Mouse (Mus musculus) adrenal gland, adult (tissue): ENCODE results near the gene Hacd3.

Source experiments
- DNase-seq, 2 experiments: peaks; one replicate each; pipeline ENCODE4 v3.0.0; 2022 to 2023; ENCODE audit warnings: low spot score in 1 of 2; ENCODE audit not compliant: inconsistent age in 2 of 2

The Hacd3 gene

DNA sequence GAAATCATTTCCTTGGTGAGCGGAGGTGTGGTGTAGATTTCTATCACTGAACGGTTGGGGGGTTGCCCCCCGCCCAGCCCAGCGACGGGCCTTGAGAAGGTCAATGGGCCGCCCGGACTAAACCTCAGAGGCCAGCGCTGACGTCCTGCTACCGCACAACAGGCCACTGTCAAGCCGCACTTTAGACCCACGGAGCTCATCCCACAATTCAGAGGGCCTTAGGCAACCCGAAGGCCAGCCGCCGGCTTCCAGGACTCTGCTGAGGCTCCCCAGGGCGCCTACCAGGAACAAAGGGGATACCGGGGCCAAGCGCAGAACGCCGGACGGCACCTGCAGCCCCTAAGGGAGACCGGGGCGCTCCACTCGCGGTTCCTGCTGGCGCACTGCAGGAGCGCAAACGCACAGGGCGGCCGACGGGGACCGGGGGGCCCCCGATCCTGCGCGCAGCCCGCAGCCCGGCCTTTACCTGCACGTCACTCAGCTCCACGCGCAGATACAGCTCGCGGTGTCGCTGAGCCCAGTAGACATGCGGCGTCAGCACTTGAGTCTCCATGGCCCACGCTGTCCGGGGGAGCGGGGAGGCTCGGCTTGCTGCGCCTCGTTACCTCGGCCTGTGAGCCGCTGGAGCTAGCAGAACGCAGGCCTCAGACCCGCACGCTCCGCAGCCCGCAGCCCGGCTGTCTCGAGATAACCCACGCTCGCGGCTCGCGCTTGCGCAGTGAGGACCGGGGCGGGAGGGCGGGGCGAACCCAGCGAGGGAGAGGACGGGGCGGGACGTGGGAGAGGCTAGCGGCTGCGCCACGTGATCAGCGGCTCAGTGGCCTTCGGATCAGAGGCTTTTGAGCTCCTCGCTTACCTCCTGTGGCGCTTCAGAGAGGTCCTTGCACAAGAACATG is at the start of gene Hacd3:
Gene Hacd3 (minus strand): TSS at position 703 of the 896 bp plus-strand sequence.
- DNase-seq, result peak; percentile 93 to 96

DNA sequence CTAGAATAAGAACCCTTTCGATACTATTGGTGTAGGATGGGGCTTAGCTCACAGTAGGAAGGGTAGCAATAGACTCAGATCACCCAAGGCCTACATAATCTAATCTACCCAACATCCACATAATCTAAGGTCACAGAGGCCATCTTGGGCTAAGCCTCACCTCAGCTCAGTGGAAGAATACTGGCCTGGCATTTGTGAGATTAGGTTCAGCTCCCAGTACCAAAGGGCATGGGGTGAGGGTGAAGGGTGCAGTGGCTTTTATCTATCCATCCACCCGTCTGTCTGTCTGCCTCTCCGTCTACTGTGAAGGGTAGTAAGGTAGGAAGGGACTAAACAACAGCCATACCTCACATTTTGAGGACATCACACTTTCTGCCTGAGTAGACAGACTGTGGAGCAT is 49.1 kb upstream of the Hacd3 start:
- DNase-seq, result no peak

DNA sequence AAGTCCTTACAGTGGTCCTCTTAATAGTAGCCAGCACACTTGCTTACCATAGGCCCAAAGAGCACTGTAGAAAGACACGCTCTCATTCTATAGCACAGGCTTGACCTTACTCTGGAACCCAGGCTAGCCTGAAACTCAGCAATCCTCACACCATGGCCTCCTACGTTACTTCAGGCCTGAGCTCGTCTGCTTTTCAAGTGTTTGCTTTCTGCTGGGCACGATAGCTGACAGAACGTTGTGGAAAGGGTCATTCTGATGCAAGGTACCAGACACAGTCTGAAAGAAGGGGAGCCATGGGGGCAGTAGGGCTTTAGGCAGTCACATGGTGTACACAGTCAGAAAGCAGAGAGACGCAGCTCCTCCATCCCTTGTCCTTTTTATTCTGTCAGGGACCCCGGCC is 42.8 kb upstream of the Hacd3 start:
- no peak for DNase-seq

DNA sequence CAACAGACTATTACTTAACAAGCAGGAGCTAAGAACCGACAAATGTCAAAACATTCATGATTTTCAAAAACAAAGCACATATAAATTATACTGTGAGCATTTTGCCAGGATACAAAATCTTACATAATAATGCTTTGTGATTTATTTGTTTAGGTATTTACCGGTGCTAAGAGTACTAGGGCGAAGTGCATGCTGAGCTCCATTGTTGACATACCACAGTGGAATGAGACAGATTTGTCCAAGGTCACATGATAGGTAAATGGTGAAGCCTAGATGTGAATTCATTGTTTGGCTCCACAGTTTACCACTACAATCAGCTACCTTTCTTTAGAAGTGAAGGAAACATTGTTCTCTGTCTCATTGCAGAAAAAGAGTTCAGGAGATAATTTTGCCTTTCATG is 29.5 kb upstream of the Hacd3 start:
- DNase-seq, result no peak

DNA sequence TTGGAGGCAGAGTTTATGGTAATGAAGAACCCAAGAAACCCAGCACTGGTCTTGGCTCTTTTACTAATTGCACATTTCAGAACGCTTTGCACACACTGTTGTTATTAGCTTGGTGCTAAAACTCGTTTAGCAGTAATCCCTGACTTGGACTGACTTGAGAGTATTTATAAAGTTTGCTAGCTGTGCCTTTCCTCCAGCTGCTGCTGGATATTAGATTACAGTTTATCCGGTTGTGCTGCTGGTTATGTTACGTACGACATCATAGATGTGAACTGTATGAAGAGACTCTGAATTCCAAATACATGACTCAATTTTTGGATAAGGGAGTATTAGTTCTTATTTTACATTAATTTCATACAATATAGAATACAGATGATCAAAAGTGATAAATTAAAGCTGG is 27.9 kb upstream of the Hacd3 start:
- DNase-seq, result no peak

DNA sequence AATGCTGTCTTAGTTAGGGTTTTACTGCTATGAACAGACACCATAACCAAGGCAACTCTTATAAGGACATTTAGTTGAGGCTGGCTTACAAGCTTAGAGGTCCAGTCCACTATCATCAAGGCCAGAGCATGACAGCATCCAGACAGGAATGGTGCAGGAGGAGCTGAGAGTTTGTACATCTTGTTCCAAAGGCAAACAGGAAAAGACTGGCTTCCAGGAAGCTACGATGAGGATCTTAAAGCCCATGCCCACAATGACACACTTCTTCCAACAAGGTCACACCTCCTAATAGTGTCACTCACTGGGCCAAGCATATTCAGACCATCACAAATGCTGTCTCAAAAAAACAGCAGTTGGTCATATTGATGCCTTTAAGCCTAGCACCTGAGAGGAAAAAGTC is 25.5 kb upstream of the Hacd3 start:
- DNase-seq, result no peak

DNA sequence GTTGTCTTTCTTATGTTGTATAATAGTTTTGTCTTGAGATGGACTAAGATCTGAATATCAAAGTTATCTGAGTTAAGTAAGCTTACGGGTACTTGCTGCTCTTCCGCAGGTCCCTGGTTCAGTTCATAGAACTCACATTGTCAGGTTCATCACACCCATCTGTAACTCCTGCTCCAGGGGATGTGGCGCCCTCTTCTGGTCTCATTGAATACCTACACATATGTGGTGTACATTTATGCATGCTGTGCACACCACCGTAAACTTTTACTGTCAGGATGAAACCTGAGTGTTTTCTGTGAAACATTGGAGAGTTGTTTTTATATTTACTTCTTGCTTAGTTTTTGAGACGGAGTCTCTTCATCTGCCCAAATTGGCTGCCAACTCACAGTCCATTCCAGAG is 19.9 kb upstream of the Hacd3 start:
- DNase-seq, result no peak

DNA sequence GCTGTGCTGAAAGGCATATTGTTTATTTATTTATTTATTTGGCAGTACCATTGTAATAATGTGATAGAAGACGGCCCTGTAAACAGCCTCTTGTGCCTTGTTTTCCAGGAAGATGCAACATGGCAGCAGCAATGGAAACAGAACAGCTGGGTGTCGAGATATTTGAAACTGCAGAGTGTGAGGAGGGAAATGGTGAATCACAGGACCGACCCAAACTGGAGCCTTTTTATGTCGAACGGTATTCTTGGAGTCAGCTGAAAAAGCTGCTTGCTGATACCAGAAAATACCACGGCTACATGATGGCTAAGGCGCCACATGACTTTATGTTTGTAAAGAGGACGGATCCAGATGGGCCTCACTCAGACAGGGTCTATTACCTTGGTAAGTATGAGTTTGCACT is 15.4 kb upstream of the Hacd3 start:
- DNase-seq, result no peak

DNA sequence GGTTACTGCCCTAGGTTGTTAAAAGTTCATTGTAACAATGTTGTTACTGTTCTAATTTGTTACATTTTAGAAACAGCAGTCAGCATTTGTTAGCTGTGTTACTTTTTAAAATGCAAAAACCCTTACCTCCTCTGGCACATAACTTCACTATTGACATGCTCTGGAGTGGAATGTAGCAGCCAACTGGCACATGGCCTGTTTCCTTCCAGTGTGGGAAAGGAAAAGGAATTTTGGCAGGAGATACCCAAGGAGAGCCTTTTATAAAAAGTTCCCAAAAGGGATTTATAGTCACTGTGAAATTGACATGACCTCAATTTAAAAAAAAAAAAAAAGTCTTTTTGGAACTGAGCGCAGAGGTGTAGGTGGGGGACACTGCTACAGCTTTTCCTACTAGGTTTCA is 15.0 kb upstream of the Hacd3 start:
- peak in 1 of 2 experiments; percentile 74 for DNase-seq

DNA sequence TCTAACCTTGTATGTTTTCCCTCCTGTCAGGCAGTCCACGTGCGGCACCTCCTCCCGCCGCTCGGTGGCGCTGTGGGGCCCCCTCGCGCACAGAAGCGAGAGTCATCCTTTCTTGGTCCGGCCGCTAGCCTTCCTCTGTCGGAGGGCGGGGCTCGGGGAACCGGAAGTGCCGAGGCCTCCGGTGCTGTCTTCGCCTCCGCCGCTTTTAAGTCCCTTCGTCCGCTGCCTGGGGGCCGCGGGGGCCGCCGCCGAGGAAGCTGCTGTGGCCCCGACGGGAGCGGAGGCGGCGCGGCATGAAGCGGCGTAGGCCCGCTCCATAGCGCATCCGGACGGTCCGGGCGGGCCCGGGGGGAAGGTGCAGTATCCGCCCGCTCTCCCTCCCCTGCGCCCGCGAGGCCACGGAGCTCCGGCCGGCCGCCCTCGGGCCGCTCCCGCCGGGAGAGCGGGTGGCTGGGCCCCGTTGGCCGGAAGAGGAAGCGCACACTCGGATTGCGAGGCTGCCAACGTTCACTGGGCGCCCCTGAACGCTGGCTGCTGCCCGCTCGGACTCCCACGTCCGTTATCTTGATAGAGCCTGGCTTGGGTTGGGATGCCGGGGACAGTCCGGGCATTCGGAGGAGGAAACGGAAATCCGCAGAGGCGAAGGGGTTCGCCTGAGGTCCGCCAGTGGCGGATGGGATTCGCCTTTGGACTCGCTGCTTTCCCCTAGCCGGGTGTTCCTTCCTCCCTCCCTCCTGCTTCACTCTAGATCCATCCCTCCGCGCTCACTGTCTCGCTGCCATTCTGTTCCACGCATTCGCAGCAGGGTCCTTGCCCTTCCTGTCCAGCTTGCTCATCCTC is 11.0 kb upstream of the Hacd3 start, which contains the start of gene Dpp8:
Gene Dpp8 (plus strand): TSS at position 146 of the 840 bp plus-strand sequence.
- peak; percentile 95 to 99 for DNase-seq

DNA sequence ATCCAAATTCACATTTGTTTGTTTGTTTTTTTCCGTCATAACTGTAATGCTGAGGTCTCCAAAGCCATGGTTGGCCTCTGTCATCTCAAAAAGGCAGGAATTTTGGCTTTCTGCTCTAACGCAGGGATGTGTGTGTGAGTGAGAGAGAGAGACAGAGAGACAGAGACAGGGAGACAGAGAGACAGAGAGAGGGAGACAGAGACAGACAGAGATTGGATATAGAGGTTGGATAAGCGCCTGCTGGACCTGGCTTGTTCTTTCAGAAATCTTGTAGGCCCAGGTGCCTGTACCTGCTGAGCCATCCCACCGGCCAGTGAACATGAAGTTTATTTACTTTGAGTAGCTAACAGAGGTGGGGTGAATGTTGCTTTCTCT is 10.4 kb upstream of the Hacd3 start:
- DNase-seq, result no peak

DNA sequence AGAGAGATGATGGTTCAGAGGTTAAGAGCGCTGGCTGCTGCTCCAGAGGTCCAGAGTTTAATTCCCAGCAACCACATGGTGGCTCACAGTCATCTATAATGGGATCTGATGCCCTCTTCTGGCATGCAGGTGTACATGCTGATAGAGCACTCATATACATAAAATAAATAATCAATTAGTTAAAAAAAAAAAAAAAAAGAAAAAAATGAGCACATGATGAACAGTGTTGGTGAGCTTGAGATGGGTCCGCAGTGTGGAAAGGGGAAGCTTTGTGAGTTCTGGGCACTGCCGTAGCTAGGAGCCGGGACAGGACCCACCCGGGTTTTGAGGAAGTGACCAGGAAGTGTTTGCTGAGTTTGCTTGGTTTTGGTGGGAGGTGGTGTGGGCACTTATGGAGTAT is 9.9 kb upstream of the Hacd3 start:
- DNase-seq, result peak in 1 of 2 experiments; percentile 46

DNA sequence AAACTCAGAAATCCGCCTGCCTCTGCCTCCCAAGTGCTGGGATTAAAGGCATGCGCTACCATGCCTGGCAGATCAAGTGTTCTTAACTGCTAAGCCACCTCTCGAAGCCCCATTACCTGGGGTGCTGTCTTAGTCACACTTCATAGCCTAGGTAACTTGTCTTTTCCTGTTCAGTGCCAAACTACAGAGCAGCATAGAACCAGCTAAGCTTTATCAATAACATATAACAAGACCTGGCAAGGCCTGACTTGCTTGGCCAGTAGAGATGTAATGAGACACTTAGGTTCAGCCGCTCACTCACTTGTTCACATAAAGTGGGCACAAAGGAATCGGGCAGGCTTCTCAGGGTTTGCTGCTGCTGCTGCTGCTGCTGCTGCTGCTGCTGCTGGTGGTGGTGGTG is 6.8 kb upstream of the Hacd3 start:
- no peak for DNase-seq

DNA sequence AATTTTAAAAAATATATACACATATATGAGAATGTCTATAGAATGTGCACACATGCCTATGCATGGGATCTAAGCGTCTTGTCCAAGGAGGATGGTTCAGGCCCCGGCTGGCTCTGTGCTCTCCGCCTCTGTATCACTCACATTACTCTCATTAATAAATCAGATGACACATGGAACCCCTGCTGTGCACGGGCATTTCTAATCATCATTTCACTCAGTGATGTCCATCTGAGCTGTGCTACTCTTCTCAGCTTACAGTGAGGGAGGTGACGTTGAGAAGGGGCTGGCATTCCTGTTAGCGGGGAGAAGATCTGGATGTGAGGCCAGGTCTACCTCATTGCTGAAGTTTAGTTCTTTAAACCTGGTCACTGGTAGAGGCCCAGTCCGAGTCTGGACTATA is 5.7 kb upstream of the Hacd3 start:
- DNase-seq, result no peak

DNA sequence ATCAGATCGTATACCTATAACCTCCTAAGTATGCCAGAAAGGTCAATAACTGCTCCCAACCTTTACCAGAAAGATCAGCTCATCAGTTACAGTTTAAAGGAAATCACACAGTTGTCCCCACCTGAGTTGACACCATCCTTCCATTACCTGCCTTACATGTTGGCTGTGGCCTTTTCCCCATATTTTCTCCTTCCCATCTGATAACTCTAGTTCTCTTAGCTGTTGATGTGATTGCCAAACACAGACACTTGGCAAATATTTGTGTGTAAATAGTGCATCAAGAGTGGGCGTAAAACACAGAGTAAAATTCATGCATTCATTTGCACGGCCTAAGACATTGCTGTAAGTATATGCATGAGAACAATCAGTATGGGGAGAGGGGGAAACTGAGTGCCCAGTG is 2.0 kb upstream of the Hacd3 start:
- peak in 1 of 2 experiments; percentile 36 for DNase-seq

DNA sequence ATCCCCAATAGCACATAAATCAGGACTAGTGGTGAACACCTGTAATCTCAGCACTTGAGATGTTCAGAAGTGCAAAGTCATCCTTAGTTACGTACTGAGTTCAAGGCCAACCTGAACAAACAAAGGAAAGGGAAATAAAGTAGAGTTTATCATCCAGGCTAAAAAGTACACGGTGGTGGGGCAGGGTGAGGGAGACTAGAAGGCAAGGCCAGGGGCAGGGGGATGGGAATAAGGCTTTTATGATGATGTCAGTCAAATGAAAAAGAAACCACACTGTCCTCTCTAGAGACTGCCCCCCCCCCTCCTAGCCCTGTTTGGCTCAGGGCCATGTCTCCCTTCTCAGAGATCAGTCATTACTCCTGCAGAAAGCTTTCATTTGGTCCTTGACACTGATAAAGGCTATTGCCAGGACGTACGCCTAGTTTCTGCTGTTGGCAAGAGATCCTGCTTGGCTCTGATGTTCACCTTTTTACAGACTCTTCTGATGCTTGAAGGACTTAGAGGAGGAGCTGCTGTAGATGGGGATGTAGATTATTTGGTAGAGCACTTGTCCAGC is 1.2 kb upstream of the Hacd3 start:
- DNase-seq, result peak; percentile 84 to 93

DNA sequence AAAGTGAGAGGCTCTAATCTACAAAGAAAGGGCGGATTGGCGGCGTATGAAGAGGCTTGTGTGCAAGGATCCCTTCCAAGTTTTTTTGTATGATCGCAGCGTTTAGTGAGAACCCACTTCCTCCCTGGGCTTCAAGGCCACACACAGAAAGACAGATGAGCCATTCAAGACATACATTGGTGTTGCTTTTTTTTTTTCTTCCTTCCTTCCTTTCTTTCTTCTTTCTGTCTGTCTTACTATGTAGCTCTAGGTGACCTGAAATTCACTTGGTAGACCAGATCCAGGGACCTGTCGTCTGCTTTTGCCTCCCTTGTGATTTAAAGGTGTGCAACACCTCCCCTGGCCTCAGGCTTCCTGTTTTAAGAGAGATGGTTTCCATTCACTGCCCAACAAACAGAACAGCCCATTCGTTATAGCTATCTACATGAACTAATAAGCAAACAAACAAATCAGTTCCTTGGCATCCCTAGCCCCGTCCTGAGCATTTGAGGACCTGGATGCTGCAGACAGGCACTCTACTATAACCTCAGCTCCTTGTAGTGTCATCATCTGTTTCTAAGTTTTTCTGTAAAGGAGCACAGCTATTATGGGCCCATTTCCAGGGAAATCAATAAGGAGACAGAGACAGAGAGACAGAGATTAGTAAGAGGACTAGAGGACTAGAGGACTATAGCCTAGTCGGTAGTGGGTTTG is 540 bp upstream of the Hacd3 start:
- DNase-seq, result no peak

DNA sequence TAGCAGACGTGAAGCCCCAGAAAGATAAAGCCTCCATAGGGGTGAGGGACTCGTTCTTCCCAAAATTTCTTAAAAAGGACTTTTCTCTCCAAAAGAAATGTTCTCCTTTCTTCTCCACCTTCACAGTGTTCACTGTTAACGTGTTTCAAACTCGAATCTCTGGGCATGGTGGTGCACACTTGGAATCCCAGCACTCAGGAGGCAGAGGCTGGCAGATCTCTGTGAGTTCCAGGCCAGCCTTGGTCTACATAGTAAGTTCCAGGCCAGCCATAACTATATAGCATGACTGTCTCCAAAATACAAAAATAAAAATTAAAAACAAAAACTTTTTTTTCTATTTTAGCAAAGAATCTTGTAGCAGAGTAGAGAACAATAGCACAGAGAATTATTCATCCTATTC is 1.4 kb downstream of the Hacd3 start:
- no peak for DNase-seq

DNA sequence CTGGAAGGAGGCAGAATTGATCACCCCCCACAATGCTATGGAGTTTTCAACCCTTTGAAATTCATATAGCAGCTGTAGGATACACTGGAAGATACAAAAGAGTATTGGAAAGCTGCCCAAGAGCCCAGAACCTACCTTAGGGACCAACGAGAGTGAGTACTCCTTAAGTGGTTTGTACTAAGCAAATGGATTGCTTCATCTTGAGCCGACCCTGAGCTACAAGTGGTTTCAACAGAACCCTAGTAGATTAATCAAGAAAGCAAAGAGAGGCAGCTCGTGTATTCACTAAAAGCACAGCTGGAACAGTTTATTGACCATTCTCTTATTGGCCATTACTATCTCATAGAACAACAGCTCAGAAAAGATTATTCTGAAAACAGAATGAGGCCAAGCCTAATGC is 2.3 kb downstream of the Hacd3 start:
- no peak for DNase-seq

DNA sequence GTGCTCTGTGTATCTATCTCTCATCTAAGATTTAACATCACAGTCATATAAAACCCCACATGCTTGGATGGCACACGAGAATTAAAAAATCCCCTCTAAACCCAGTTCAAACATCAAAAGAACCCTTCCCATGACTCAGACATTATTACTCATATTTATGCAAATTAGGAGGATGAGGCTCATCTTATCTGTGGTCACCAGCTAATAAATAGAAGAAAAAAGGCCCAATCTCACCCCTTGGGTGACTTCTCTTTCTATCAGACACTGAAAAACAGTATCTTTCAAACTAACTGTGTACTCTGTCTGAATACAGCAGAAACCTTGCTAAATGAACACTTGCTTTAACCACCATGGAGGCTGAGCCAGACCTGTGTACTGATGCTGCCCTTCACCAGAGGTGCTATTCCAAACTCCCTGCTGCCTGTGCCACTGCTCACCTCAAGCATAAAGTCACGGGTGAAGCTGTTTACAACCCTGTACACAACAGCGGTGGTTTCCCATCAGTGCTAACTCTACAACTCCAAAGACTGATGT is 2.8 kb downstream of the Hacd3 start:
- peak in 1 of 2 experiments; percentile 79 for DNase-seq

DNA sequence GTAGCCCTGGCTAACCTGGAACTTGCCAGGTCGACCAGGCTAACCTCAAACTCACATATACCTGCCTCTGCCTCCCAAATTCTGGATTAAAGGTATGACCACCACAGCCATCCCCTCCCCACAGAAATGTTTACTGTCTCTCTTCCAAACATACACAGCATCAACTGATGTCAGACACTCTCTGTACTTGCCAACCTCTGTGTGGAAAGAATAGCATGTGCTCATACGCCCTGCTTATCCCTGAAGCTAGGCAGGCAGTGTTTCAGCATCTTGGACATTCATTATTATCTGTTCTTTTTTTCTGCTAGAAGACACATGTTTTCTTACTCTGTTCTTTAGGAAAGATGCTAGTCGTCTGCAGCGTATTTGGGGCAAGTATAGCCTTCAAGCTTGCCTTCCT is 3.6 kb downstream of the Hacd3 start:
- peak in 1 of 2 experiments; percentile 61 for DNase-seq
